Mouse (Mus musculus) brown adipose tissue, adult 24 weeks (tissue): ENCODE results near the gene Acsf2. TPM values are rescaled to one million over a fixed set of nuclear protein-coding genes. Genes with fewer than 3 reads are reported as not detected.
A peak's percentile ranks its signal among the peaks of the same experiment; 100 is the strongest.
"Not testable (repeated sequence)": the region's sequence is repeated elsewhere in the genome, so short reads cannot be mapped to it uniquely, and the experiment has no call there.

Source experiments
- H3K27ac ChIP-seq: fragments of 200-500 bp; replicated peaks from 2 replicates; pipeline ENCODE4 v1.5.1; 2012; ENCODE audit warnings: low read depth, mild to moderate bottlenecking, low read length
- H3K4me1 ChIP-seq: fragments of 200-500 bp; 2 replicates; pipeline ENCODE4 v1.6.1; 2012; ENCODE audit warnings: low read length, mixed read lengths; ENCODE audit not compliant: control insufficient read depth, insufficient read depth, insufficient read length
- H3K4me3 ChIP-seq: fragments of 200-500 bp; 2 replicates; pipeline ENCODE4 v1.5.1; 2012; ENCODE audit warnings: low read depth, mild to moderate bottlenecking, low read length, moderate library complexity; ENCODE audit not compliant: insufficient read depth
- polyA plus RNA-seq: library from polyadenylated mRNA; stranded (reverse); fragments of >200 nt; gene quantifications from 2 replicates; pipeline ENCODE4 v1.2.4, GENCODE M21; 2012; ENCODE audit not compliant: missing spikeins, insufficient read depth, insufficient read length

Acsf2 gene
- 70.3 and 94.2 TPM in 2 replicates for polyA plus RNA-seq

DNA sequence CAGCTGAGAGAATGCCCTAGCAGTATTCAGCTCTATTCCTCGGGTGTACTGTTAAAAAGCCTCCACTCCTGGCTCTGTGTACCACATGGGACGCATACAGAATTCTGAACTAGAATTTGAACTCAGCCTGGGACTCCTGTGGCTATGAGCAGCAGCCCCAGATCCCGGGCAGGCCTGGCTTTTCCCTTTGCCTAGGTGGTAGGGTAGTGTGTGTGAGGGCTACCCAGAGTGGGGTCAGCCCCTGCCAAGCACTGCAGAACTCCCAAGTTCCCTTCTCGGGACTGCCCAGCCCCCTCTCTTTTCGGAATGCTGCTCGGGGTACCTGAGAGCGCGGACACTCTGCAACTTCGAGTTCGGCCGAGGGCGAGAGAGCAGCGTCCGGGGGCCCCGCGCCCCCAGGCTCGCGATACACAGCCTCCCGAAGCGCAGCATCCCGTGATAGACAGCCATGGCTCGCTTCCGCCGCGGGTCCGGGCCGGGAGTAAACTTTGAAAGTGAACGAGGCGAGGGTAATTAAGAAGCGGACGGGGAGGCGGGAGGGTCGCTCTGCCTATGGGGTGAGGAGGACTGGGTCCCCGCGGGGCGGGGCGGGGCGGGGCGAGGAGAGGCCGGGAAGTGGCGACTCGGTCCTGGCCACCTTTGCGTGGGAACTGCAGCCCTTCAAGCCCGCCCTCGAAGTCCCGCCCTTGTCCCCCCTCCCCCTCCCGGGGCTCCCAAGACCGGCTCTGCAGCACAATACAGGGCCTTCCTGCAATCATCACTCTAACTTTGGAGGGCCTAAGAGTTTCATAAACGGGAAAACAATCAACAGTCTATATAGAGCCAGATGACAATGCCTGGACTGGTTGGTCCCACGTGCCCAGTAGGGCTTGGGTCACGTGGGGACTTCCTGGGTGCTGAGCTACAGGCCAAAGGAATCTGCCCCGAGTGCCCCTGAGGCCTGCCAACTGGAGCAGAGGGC is at the start of gene Acsf2:
Gene Acsf2 (minus strand): TSS at position 551 of the 961 bp plus-strand sequence.
- peak within 1 kb of the TSS; percentile 66 for H3K27ac ChIP-seq
- peak within 1 kb of the TSS; percentile 74 for H3K4me3 ChIP-seq
- H3K4me1 ChIP-seq: peaks cover 14% of the 10 kb centered on the region

DNA sequence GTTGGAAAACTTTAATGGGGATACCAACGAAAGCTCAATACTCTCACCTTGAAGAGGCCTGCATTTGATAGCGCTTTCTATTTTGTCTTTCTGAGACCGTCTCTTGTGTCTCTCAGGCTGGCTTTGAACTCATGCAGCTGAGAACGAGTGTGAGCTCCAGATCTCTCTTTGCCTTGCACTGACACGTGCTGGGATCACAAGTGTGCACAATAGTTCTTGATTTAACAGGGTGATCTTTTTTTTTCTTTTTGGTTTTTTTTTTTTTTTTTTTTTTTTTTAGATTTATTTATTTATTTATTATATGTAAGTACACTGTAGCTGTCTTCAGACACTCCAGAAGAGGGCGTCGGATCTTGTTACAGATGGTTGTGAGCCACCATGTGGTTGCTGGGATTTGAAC is 49.6 kb upstream of the Acsf2 start:
- H3K4me3 ChIP-seq, H3K4me1 ChIP-seq, H3K27ac ChIP-seq: not testable (repeated sequence)

DNA sequence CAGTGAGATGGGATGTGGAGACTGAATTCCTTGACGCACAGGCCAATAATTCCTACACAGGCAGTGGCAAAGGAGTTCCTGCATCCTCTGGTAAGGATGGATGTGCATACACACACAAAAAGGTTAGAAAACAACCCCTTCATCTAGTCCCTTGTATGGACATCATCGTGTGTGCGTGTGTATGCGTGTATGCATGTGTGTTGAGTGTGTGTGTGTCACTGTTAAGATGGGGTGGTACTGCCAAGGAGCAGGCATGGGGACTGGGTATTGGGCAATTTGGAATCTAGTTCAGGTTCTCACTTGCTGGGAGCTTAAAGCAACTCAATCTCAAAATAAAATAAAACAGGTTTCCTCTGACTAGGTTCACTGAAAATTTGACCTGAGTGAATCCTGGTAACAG is 44.8 kb upstream of the Acsf2 start:
- H3K4me3 ChIP-seq: no peak overlapping the region
- no peak overlapping the region for H3K27ac ChIP-seq
- no peaks in the 10 kb centered on the region for H3K4me1 ChIP-seq

DNA sequence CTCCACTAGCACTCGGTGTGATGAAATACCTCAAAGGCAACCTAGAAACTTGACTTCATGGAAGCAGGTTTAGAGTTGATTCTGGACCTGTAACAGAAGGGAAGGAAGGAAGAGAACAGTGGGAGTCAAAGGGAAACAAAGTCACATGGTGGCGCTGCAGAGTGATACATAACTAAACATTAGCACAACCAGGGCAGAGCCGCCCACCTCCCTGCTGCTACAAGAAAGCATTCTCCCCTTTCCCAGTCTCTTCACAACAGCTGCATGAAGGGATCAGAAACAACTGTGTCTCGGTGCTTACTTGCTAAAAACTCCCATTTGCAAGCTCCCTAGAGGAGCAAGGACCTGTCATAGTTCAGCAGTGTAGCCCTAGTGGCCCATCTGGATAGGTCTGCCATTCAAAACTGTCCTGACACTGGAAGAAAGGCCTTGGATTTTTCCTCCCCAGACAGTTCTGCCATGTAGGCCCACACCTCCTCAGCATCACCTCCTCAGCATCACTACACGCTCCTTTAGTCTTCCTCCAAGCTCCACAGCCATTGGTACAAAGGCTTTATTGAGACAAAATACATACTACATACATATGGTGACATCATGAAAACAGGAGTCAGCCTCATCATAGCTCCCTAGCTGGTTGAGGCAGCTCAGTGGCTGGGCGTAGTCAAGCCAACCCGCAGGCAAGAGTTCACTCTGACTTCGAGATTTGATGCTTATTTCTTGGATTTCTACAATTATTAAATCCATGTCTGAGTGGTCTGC is 43.0 kb upstream of the Acsf2 start:
- no peak overlapping the region for H3K4me3 ChIP-seq
- no peaks in the 10 kb centered on the region for H3K4me1 ChIP-seq
- H3K27ac ChIP-seq: no peak overlapping the region

DNA sequence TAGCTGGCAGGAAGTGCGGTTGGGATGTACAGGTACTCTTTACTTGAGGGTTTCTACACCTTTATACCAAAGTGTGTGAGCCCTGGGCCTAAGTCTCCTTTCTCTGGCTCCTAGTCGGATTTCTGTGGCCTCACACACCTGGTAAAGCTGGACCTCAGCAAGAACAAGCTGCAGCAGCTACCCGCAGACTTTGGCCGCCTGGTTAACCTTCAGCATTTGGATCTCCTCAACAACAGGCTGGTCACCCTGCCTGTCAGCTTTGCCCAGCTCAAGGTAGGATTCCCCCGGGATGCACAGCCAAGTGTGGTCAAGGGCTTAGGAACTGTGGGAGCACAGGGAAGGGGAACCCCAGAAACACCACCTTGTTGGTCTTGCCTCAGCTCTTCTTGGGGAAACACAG is 32.8 kb upstream of the Acsf2 start:
- H3K27ac ChIP-seq: no peak overlapping the region
- H3K4me1 ChIP-seq: peaks cover 4% of the 10 kb centered on the region; the same call in 1 of the 2 replicates
- no peak overlapping the region for H3K4me3 ChIP-seq

DNA sequence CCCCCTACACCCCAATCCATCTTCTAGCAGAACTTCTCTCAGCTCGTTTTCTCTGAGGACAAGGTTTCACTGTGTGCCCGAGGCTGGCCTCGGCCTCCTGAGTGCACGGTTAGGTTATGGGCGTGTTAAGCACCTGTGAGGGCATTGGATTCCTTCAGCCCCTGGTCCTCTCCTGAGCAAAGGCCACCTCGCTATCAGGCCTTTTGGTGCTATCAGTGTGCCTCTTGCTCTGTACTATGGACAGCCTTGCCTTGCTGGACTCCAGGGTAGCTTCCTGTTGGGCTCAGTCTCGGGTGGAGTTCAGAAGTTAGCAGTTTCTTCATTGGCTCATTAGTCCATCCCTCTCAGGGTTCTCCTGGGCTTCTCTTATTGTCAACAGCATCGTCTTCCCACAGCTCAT is 31.3 kb upstream of the Acsf2 start:
- Histone ChIP-seq H3K27ac (no peak overlapping the region), H3K4me1 (peaks cover 4% of the 10 kb centered on the region; the same call in 1 of the 2 replicates), H3K4me3 (no peak overlapping the region)

DNA sequence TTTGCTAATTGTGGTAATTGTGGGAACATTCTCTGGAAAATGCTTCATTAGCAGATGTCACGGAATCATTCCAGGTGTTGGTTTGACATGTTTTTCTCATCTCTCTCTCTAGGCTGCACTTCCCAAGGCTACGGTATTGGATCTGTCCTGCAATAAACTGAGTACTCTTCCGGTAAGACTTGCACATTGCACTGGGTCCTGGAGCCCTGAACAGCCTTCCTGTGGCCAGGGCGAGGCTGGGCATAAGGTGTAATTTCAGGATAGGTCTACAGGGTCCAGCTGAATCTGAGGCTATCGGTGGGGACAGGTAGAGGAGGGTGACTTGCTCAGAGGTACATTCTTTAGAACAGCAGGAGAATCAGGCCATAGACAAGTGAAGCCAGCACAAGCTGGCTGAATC is 30.3 kb upstream of the Acsf2 start:
- no peak overlapping the region for H3K4me3 ChIP-seq
- H3K4me1 ChIP-seq: peaks cover 4% of the 10 kb centered on the region; the same call in 1 of the 2 replicates
- no peak overlapping the region for H3K27ac ChIP-seq

DNA sequence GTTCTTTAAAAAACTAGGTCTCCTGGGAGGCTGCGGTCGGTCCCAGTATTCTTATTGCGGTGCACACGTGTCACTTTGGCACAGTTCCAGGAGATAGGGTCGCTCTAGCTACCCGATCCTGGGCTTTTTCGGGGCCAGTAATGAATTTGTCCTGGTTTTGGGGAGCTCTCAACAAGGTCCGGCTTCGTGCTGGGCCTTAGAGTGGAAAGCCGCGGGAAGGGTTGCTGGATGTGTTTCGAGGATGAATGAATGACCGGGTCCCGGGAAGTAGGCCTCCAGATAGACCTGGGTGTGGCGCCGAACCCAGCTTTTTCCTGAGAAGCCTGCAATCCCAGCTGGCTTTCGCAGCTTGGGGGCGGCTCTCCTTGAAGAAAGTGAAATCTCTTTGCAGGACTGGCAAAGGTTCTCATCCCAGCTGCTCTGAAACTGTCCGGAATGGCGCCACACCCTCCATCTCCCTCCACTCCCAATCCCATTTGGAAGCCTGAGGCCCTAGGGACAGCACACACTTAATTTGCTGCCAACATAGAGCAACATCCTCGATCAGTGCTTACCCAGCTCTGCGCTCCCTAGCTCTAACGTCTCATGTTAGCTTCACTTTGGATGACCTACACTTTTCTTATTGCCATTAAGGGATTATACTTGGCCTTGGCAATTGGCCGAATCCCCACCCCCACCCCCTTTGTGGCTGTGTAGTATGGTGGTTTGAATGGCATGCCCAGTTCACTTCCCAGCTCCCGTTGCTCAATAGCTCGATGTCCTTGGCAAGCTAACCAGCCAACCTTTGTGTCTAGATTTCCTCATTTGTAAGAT is 28.7 kb upstream of the Acsf2 start:
- Histone ChIP-seq H3K4me1 (peaks cover 4% of the 10 kb centered on the region; the same call in 1 of the 2 replicates), H3K4me3 (peak overlapping the region; percentile 85), H3K27ac (peak overlapping the region; percentile 82)

DNA sequence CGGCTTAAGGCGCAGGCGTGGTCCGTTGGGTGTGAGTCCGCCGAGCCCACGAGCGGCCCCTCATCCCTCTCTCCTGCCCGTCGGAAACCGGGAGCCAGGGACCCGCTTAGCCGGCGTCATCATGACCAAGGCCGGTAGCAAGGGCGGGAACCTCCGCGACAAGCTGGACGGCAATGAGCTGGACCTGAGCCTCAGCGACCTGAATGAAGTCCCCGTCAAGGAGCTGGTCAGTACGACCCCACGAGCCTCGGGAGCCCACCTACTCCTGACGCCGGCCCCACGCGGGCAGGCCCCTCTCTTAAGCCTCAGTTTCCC is 28.2 kb upstream of the Acsf2 start:
- Histone ChIP-seq H3K27ac (peak overlapping the region; percentile 82), H3K4me3 (peak overlapping the region; percentile 85), H3K4me1 (peaks cover 4% of the 10 kb centered on the region; the same call in 1 of the 2 replicates)

DNA sequence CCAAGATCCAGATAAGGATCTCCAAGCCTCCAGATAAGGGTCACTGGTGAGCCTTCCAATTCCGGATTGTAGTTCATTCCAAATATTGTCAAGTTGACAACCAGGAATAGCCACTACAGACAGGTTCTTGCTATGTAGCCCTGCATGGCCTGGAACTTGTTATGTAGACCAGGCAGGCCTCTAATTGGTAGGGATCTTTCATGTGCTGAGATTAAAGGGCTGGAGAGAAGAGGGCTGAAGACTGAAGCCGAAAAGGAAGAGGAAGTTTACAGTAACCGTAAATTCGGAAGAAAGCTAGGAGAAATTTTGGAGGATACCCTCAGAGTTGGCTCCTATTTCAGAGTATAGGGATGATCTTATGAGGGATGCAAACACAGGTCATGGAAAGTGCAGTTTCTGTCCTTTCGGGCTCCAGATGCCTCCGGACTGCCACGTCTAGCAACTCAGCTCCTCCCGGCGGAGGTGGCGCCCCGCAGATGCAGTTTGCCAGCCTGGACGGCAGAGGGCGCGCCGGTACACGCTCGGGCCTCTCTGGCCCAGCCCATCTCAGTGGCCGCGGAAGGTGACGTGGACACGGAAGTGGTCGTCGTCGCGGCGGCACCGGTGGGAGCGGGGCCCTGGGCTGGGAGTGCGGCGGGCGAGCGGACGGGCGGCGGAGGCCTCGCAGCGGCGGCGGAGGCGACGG is 27.7 kb upstream of the Acsf2 start, which contains the start of gene Lrrc59:
Gene Lrrc59 (plus strand): TSS at position 569 of the 685 bp plus-strand sequence.
- Histone ChIP-seq H3K27ac (peak within 1 kb of the TSS; percentile 82), H3K4me3 (peak within 1 kb of the TSS; percentile 85), H3K4me1 (peaks cover 4% of the 10 kb centered on the region; the same call in 1 of the 2 replicates)

DNA sequence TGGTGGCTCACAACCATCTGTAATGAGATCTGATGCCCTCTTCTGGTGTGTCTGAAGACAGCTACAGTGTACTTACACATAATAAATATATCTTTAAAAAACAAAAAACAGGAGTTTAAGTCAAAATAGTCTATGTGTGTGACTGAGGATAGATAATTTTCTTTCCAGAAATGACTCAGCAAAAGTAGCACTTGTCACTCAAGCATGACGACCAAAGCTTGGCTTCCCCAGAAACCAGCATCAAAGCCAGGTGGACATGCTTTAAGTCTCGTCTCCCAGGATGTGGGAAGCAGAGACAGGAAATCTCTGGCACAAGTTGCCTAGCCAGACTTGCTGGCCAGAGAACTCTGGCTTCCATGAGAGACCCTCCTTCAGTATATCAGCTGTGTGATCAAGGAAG is 20.5 kb upstream of the Acsf2 start:
- Histone ChIP-seq H3K4me1 (peaks cover 3% of the 10 kb centered on the region; the same call in 1 of the 2 replicates), H3K4me3 (no peak overlapping the region), H3K27ac (no peak overlapping the region)

DNA sequence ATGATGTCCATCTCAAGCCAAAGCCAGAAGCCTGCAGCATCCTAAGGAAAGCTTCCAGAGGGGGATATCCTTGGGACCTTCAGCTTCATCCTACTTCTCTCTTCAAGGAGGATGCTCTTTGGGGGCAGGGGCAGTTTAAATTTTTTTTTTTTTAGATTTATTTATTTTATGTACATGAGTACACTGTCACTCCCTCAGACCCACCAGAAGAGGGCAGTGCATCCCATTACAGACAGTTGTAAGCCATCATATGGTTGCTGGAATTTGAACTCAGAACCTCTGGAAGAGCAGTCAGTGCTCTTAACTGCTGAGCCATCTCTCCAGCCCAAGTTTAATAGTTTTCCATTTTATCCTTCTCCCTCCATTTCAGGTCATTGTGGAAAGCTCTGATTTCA is 19.8 kb upstream of the Acsf2 start:
- no peak overlapping the region for H3K4me3 ChIP-seq
- peaks cover 3% of the 10 kb centered on the region; the same call in 1 of the 2 replicates for H3K4me1 ChIP-seq
- H3K27ac ChIP-seq: no peak overlapping the region

DNA sequence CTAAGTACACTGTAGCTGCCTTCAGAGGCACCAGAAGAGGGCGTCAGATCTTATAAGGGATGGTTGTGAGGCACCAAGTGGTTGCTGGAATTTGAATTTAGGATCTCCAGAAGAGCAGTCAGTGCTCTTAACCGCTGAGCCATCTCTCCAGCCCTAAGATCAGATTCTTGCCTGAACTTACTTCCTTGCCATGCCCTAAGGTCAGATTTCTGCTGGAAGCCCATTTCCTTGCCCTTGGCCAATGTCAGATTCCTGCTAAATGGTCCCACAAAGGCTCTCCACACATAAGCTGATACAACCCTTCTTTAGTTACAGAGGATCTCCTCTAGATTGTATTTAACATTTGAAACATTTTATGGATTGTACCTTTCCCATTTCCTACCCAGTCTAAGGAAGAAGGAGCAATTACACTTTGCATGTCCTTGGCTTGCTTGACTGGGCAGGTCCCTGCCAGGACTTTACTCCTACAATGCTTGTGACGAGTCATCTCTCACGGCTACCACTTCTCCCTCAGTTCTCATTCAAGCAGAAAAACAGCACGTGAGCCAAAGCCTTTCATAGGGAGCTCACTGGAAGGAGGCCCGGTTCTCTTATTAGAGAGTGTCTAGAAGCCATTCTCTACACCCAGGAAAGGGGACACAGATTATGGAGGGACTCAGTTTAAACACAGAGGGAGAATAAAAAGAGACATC is 19.2 kb upstream of the Acsf2 start:
- Histone ChIP-seq H3K4me3 (no peak overlapping the region), H3K4me1 (peaks cover 3% of the 10 kb centered on the region; the same call in 1 of the 2 replicates), H3K27ac (no peak overlapping the region)

DNA sequence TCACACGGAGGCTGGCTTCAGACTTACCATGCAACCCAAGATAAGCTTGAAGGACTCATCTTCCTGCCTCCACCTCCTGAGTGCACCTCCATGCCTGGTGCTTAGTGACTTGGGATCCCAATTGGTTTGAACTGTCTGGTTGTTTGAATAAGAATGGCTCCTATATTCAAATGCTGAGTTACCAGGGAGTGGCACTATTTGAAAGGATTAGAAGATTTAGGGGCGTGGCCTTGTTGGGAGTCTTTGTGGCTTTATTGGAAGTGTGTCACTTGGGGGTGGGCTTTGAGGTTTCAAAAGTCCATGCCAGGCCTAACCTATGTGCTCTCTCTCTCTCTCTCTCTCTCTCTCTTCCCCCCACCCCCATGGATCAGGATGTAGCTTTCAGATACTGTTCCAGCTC is 16.0 kb upstream of the Acsf2 start:
- peaks cover 3% of the 10 kb centered on the region; the same call in 1 of the 2 replicates for H3K4me1 ChIP-seq
- no peak overlapping the region for H3K27ac ChIP-seq
- no peak overlapping the region for H3K4me3 ChIP-seq
